Mouse (Mus musculus) testis, adult 2 months (tissue): ENCODE results near the gene Dlg2.

Source experiments
- CTCF ChIP-seq: fragments of 200-500 bp; IDR thresholded peaks from 2 replicates; pipeline ENCODE4 v1.5.1; 2012; ENCODE audit warnings: low read depth, mild to moderate bottlenecking, inconsistent platforms, low read length, moderate library complexity; ENCODE audit not compliant: control insufficient read depth, insufficient read depth, insufficient replicate concordance
- POLR2A ChIP-seq: fragments of 200-500 bp; IDR thresholded peaks from 2 replicates; pipeline ENCODE4 v1.6.1; 2012; ENCODE audit warnings: low read depth, mild to moderate bottlenecking, inconsistent platforms, low read length, moderate library complexity; ENCODE audit not compliant: control insufficient read depth

DNA sequence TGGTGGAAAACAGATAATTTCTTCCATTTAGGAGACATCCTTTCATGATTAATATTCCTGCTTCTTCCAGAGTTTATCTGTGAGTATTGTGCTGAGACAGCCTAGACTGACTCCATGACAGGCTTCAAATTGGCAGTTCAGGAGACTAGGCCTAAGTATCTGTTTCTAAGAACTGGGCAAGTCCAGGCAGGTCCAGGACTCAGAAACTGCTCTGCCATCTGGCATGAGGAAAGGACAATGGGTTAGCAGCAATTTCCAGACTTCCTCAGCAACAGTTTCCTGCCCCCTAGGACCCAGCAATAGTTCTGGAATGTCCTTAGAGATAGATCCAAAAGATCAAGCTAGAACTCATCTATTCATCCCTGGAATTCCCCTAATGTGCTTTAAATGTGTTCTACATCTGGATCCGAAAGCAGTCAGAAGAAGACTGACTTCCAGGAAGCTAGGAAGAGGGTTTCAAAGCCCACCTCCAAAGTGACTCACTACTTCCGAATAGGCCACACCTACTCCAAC, 64.4 kb downstream of the Dlg2 start:
- TF ChIP-seq POLR2A (no peak), CTCF (no peak)
